Mouse (Mus musculus) ES-Bruce4 (cell line): ENCODE results near the gene Cpa4.

Source experiments
- CTCF ChIP-seq: IDR thresholded peaks from one replicate; pipeline ENCODE4 v1.8.1; 2011; ENCODE audit warnings: low read depth, low read length
- EP300 ChIP-seq: IDR thresholded peaks from 2 replicates; pipeline ENCODE4 v1.6.1; 2011; ENCODE audit warnings: low read depth, low read length; ENCODE audit not compliant: insufficient read depth
- POLR2A ChIP-seq: IDR thresholded peaks from one replicate; pipeline ENCODE4 v1.8.1; 2011; ENCODE audit warnings: low read length; ENCODE audit not compliant: insufficient read depth

GRCm38 (mm10) chr6:30572456-30573311, 4.5 kb downstream of the Cpa4 start:
- TF ChIP-seq CTCF (no peak), POLR2A (no peak), EP300 (no peak)
